Mouse (Mus musculus) cerebellum, postnatal 25 days (tissue): ENCODE data around the gene Snx29.

Source experiments
- DNase-seq, 2 experiments: peaks; one replicate each; pipeline ENCODE4 v3.0.0; 2021; ENCODE audit warnings: mixed read lengths in 2 of 2

Snx29 gene

GRCm38 (mm10) chr16:11455545-11456140 lies 132.9 kb downstream of the Snx29 start:
- DNase-seq: peak in 1 of 2 experiments; percentile 18

DNA sequence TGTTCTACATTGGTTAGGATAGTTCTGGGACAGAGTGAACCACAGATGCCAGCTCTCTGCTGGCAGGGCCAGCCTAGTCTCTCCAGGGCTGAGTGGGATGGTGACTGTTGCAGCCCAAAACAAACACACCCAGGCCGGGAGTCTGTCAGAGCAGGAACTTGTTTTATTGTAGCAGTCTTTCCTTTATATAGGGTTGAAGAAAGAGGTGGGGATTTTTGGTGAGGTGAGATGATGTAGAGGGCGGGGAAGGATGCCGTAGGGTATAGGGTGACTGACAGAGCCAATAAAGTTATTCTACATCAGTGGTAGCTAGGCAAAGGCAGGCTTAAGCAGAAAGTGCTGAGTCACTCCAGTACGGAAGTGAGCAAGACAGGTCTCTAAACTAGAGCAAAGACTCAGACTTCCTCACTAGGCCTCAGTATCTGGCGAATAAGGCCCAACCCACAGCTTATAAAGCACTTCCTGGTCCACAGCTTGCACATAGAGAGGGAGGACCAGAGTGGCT lies 133.5 kb downstream of the Snx29 start:
- DNase-seq: no peak

DNA sequence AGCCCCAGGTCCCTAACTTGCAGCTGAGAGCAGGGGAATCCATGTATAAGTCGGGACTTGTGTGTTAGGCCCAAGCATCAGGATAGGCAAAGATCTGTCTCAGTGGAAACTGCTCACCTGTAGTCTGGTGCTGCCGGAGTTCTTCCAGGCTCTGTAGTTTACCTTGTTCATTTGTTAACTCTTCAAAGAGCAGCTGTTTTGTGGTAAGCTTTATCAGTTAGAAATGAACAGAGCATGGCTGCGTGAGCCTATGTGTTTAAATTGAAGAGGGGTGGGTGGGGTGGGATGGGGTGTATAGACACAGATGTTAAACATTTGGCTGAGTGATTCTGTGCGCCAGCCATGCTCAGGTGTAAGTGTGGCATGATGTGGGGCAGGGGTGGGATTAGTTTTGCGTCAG lies 134.4 kb downstream of the Snx29 start:
- DNase-seq: no peak

GRCm38 (mm10) chr16:11457609-11458350 lies 135.1 kb downstream of the Snx29 start:
- no peak for DNase-seq

DNA sequence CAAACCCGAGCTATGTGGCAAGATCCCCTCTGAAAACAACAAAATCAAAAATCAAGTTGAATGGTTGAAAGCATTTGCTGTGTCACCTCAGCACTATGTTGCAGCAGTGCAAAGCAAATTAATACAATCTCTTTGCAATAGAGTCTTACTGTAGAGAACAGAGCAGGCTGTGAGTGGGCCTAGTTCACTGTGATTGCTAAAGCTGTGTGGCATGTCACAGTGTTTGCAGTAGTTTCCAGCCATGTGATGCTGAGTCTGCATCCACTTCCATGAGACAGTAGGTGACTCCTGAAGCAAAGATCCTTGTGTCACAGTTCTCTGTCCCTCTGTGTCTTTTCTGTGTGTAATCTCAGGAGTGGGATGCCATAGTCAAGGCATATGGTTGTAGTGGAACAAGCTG lies 137.5 kb downstream of the Snx29 start:
- DNase-seq: no peak

DNA sequence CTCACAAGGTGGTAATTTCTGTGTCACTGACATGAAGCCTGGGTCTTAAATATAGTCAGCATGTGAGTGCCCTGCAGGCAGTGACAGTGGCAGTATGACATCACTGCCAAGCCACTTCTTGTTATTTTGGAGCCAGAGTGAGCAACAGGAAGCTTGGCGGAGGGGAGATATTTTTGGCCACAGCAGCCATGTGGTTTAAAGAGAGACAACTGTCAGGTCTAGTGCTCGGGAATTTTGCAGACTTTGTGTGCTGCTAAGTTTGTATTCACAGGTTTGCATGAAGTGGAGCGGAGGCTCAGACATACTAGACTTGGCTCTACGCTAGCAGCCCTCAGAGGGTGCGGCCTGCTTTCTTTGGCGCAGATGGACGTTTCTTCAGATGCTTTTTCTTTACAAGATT lies 138.9 kb downstream of the Snx29 start:
- peak; percentile 53 to 63 for DNase-seq

DNA sequence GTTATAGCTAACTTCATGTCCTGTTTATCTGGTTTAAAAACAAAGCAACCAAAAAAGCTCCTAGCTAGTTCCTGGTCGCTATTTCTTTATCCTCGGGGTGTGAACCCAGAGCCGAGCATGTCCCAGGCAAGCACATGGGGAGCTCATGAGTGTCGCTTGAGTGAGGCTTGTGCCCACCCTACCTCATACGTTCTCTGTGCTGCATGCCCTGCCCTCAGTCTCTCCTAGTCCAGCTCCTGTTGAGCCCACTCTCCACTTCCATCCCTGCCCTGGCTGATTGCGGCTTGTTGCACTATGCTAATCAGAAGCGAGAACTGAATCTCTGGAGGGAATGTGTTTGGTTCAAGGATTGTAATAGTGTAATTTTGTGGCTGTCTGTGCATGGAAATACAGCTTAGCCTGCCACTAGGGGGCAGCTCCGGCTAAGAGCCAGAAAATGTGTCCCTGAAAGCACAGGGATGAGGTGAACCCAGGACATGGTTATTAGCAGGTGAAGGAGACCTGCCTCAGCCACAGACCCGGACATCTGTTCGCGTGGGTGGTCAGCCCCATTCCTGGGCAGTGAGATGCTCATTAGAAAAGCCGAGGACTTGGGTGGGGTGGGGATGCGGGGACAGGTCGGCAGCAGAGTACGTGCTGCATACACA lies 145.9 kb downstream of the Snx29 start:
- peak; percentile 89 to 92 for DNase-seq

DNA sequence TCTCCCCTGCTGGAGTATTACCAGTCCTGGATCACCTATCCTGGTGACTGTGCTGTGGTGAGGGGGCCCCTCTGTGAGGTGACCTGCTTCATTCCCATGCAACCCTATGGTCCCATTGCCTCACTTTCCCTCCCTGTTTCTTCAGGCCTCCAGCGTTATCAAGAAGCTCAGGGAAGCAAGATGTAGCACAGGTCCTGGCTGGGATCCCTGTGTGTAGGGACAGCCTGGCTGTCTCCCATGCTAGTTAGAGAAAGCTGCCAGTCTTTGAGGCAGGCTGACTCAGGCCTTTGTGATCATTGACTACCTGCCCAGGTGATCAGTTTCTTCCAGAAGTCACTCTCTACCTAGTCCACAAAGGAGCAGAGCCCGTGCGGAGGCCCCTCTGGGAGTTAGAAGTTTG lies 146.8 kb downstream of the Snx29 start:
- peak; percentile 42 to 56 for DNase-seq

DNA sequence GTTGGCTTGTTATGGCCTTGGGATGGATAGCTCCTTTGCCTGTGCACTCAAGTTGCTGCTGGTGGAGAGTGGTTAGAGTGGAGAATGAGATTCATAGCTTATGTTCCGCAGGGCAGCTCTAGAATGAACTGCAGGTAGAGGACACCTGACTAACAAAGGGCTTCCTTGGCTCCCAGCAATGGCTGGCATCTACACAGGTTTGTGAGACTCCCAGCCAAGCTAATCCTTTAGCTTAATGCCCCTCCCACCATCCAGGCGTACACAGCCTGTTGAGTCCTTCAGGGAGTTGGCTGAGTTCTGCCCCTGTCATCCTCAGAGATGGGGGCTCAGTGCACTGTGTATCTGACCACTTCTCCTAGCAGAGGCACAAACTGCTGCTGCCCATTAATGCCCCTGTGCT lies 148.5 kb downstream of the Snx29 start:
- peak in 1 of 2 experiments; percentile 53 for DNase-seq

GRCm38 (mm10) chr16:11472852-11473251 lies 150.1 kb downstream of the Snx29 start:
- DNase-seq: peak; percentile 78 to 81

- DNase-seq: peak in 1 of 2 experiments; percentile 21
These were observed 150.8 kb downstream of the Snx29 start for GRCm38 (mm10) chr16:11473474-11473873.

GRCm38 (mm10) chr16:11473893-11474505 lies 151.3 kb downstream of the Snx29 start:
- no peak for DNase-seq

DNA sequence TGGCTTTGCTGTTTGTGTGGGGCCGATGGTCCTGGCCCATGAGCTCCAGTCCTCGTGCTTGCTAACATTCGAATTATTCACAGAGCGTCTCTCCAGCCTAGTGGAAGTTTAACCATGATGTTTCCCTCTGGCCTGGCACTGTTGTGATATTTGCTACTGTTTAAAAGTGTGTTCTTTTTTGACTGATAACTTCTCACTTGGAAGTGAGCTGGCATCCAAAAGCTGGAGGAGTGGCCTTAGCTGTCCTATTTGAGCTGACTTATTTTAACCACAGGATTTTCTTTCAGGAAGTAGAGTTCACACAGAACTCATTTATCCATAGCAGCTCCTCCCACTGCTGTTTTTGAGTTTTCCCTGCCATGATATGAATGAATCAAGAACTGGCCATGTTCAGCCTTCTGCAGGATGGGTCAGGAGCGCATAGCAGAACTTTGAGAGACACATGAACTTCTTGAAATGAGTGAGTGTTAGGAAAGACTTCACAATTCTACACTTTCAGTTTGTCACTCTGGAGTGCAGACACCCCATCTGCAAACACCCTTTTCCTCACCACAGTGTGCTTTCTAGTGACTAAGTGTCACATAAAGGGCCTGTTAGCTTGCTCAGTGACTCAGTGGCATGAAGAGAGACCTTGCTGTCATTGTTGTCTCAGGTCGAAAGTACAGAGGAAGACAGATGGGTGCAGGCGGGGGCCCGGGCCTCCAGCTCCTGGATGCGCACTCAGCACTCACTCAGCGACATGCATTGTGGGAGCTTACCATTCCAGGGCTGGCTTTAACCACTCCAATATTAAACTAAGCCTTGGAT lies 152.6 kb downstream of the Snx29 start:
- no peak for DNase-seq

GRCm38 (mm10) chr16:11476314-11476713 lies 153.6 kb downstream of the Snx29 start:
- DNase-seq: no peak

- DNase-seq: no peak
These were observed 154.3 kb downstream of the Snx29 start for GRCm38 (mm10) chr16:11476968-11477367.

GRCm38 (mm10) chr16:11477591-11477990 lies 154.9 kb downstream of the Snx29 start:
- DNase-seq: peak in 1 of 2 experiments; percentile 50

GRCm38 (mm10) chr16:11479605-11480004 lies 156.9 kb downstream of the Snx29 start:
- DNase-seq: no peak

- no peak for DNase-seq
These were observed 159.5 kb downstream of the Snx29 start for GRCm38 (mm10) chr16:11482189-11482588.

DNA sequence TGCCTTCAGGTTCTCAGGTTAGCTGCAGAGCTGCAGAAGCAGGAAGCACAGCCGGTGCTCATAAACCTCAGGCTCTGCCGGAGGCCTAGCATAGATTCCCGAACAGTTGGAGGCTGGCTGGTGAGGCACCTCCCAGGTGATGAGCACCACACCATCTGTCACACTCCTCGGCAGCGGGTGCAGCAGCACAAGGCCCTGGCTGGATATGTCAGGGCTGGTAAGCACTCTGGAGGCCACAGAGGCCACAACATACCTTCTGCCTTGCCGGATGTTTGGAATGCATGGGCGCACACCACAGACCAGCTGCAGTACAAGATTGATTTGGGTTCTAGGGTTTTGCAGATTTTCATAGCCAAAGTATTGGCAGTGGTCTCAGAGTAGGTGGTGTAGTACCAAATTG lies 172.2 kb downstream of the Snx29 start:
- DNase-seq: peak; percentile 58 to 60

DNA sequence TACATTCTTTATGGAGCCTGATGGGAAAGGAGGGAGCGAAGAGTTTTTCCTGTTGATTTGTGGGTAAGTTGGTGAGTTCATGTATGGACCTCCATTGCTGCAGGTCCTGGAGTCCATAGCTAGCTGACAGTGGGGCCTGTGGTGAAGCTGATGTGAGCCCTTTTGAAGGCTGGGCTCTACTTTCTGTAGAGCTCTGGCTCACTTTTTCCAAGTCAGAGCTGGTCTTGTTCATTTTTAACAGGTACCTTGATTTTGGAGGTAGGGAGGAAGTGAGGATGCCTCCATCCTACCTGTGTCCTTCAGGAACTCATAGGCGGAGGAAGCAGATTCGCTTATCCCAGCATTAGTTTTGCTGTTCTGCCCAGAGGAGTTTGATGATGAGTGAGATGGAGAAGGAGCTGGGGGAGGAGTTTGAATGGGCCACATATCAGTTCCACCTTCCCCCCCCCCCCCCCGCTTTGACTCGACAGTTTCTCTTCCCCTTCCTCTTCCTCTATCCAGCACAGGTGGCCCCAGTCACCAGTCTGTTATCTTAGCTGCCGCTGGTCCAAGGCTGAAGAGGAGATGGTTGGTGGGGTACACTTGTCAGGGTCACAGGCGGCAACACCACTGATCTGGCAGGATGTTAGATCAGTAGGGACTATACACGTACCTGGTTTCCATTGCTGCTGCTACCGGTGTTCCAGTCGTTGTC lies 173.4 kb downstream of the Snx29 start:
- DNase-seq: no peak

DNA sequence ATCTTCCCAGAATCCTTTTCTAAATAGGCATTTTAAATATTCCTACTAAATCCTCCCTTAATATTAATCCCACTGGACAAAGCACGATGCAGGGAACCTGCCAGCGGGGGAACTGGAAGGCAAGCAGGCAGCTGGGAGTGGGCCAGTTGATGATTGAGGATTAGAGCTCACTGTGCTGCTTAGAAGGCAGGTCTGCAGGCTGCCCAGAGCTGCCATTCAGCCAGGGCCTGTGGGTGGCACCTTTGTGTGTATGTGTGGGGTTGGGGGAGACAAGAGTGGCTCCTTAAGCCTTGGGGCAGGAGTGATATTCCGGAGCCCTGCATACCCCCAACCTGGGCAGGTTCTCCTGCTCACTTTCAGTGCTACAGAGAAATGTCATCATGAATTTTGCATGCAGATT lies 174.0 kb downstream of the Snx29 start:
- DNase-seq: peak; percentile 52 to 67

- no peak for DNase-seq
These were observed 177.4 kb downstream of the Snx29 start for GRCm38 (mm10) chr16:11500061-11500460.
